Mouse (Mus musculus): ENCODE data around the gene Gm20388. TPM values are rescaled to one million over a fixed set of nuclear protein-coding genes. Genes with fewer than 3 reads are reported as not detected.

The Gm20388 gene
- polyA plus RNA-seq, 1 experiment, result 10.6 TPM

- TF ChIP-seq POLR2A (IDR thresholded peaks at IDR 0.05; ENCODE audit: borderline replicate concordance, control insufficient read depth, low read depth, low read length) (no peak), CTCF (IDR thresholded peaks at IDR 0.05; ENCODE audit: control insufficient read depth, insufficient read depth, low read length) (no peak)
- H3K4me1 ChIP-seq (ENCODE audit: control insufficient read depth, insufficient read depth, low read length), result peaks cover 17% of the 10 kb centered on the region
- H3K27ac ChIP-seq (ENCODE audit: control insufficient read depth, insufficient read depth, low read depth, low read length, poor library complexity), result peak overlapping the region; percentile 36
- no peak overlapping the region for H3K4me3 ChIP-seq (replicated peaks; ENCODE audit: control insufficient read depth, low read depth, low read length)
- 11% methylated on average over 14 of the region's 14 CpGs for WGBS
Measured at GRCm38 (mm10) chr8:122665667-122666316, 2755.2 kb downstream of the Gm20388 start.

GRCm38 (mm10) chr8:122666338-122666764 is 2755.7 kb downstream of the Gm20388 start:
- Histone ChIP-seq H3K4me3 (replicated peaks; ENCODE audit: control insufficient read depth, low read depth, low read length) (no peak overlapping the region), H3K4me1 (ENCODE audit: control insufficient read depth, insufficient read depth, low read length) (peaks cover 17% of the 10 kb centered on the region), H3K27ac (ENCODE audit: control insufficient read depth, insufficient read depth, low read depth, low read length, poor library complexity) (peak overlapping the region; percentile 2; the same call in 1 of the 2 replicates)
- TF ChIP-seq POLR2A (IDR thresholded peaks at IDR 0.05; ENCODE audit: borderline replicate concordance, control insufficient read depth, low read depth, low read length) (no peak), CTCF (IDR thresholded peaks at IDR 0.05; ENCODE audit: control insufficient read depth, insufficient read depth, low read length) (no peak)
- WGBS, result 17% methylated on average over 9 of the region's 9 CpGs

GRCm38 (mm10) chr8:122666827-122667226 is 2756.2 kb downstream of the Gm20388 start:
- Histone ChIP-seq H3K27ac (ENCODE audit: control insufficient read depth, insufficient read depth, low read depth, low read length, poor library complexity) (peak overlapping the region; percentile 2; the same call in 1 of the 2 replicates), H3K4me1 (ENCODE audit: control insufficient read depth, insufficient read depth, low read length) (peaks cover 17% of the 10 kb centered on the region), H3K4me3 (replicated peaks; ENCODE audit: control insufficient read depth, low read depth, low read length) (no peak overlapping the region)
- 8% methylated on average over 12 of the region's 12 CpGs for WGBS
- TF ChIP-seq CTCF (IDR thresholded peaks at IDR 0.05; ENCODE audit: control insufficient read depth, insufficient read depth, low read length) (no peak), POLR2A (IDR thresholded peaks at IDR 0.05; ENCODE audit: borderline replicate concordance, control insufficient read depth, low read depth, low read length) (no peak)

GRCm38 (mm10) chr8:122667854-122668253 is 2757.2 kb downstream of the Gm20388 start:
- H3K4me3 ChIP-seq (replicated peaks; ENCODE audit: control insufficient read depth, low read depth, low read length), result no peak overlapping the region
- no peak overlapping the region for H3K27ac ChIP-seq (ENCODE audit: control insufficient read depth, insufficient read depth, low read depth, low read length, poor library complexity)
- peaks cover 17% of the 10 kb centered on the region for H3K4me1 ChIP-seq (ENCODE audit: control insufficient read depth, insufficient read depth, low read length)
- 79% methylated on average over 11 of the region's 11 CpGs for WGBS
- TF ChIP-seq CTCF (IDR thresholded peaks at IDR 0.05; ENCODE audit: control insufficient read depth, insufficient read depth, low read length), result no peak

- TF ChIP-seq CTCF (IDR thresholded peaks at IDR 0.05; ENCODE audit: control insufficient read depth, insufficient read depth, low read length) (no peak), POLR2A (IDR thresholded peaks at IDR 0.05; ENCODE audit: borderline replicate concordance, control insufficient read depth, low read depth, low read length) (no peak)
- WGBS, result 85% methylated on average over 5 of the region's 5 CpGs
- Histone ChIP-seq H3K4me1 (ENCODE audit: control insufficient read depth, insufficient read depth, low read length) (peaks cover 14% of the 10 kb centered on the region), H3K27ac (ENCODE audit: control insufficient read depth, insufficient read depth, low read depth, low read length, poor library complexity) (no peak overlapping the region), H3K4me3 (replicated peaks; ENCODE audit: control insufficient read depth, low read depth, low read length) (no peak overlapping the region)
Measured at GRCm38 (mm10) chr8:122669370-122669769, 2758.7 kb downstream of the Gm20388 start.

- H3K4me1 ChIP-seq (ENCODE audit: control insufficient read depth, insufficient read depth, low read length), result peaks cover 14% of the 10 kb centered on the region
- WGBS, result 86% methylated on average over 11 of the region's 11 CpGs
- no peak overlapping the region; the same call in 1 of the 2 replicates for H3K27ac ChIP-seq (ENCODE audit: control insufficient read depth, insufficient read depth, low read depth, low read length, poor library complexity)
- H3K4me3 ChIP-seq (replicated peaks; ENCODE audit: control insufficient read depth, low read depth, low read length), result no peak overlapping the region
- TF ChIP-seq POLR2A (IDR thresholded peaks at IDR 0.05; ENCODE audit: borderline replicate concordance, control insufficient read depth, low read depth, low read length), result no peak
- TF ChIP-seq CTCF (IDR thresholded peaks at IDR 0.05; ENCODE audit: control insufficient read depth, insufficient read depth, low read length), result no peak
Measured at GRCm38 (mm10) chr8:122670001-122670400, 2759.4 kb downstream of the Gm20388 start.

GRCm38 (mm10) chr8:122670718-122671117 is 2760.1 kb downstream of the Gm20388 start:
- TF ChIP-seq CTCF (IDR thresholded peaks at IDR 0.05; ENCODE audit: control insufficient read depth, insufficient read depth, low read length) (no peak), POLR2A (IDR thresholded peaks at IDR 0.05; ENCODE audit: borderline replicate concordance, control insufficient read depth, low read depth, low read length) (no peak)
- peaks cover 13% of the 10 kb centered on the region for H3K4me1 ChIP-seq (ENCODE audit: control insufficient read depth, insufficient read depth, low read length)
- H3K4me3 ChIP-seq (replicated peaks; ENCODE audit: control insufficient read depth, low read depth, low read length), result no peak overlapping the region
- H3K27ac ChIP-seq (ENCODE audit: control insufficient read depth, insufficient read depth, low read depth, low read length, poor library complexity), result no peak overlapping the region
- WGBS, result 70% methylated on average over 3 of the region's 3 CpGs

- Histone ChIP-seq H3K4me1 (ENCODE audit: control insufficient read depth, insufficient read depth, low read length) (peaks cover 6% of the 10 kb centered on the region), H3K4me3 (replicated peaks; ENCODE audit: control insufficient read depth, low read depth, low read length) (no peak overlapping the region), H3K27ac (ENCODE audit: control insufficient read depth, insufficient read depth, low read depth, low read length, poor library complexity) (no peak overlapping the region)
- WGBS, result 51% methylated on average over 6 of the region's 6 CpGs
- no peak for TF ChIP-seq POLR2A (IDR thresholded peaks at IDR 0.05; ENCODE audit: borderline replicate concordance, control insufficient read depth, low read depth, low read length)
- TF ChIP-seq CTCF (IDR thresholded peaks at IDR 0.05; ENCODE audit: control insufficient read depth, insufficient read depth, low read length), result no peak
Measured at GRCm38 (mm10) chr8:122671894-122672293, 2761.3 kb downstream of the Gm20388 start.

All from bone marrow, adult 2 months (tissue).